Mouse (Mus musculus) midbrain, embryonic 10.5 days (tissue): ENCODE measurements around the gene Stap2. TPM values are rescaled to one million over a fixed set of nuclear protein-coding genes. Genes with fewer than 3 reads are reported as not detected.

Experiments
- DNase-seq: peaks from one replicate; pipeline ENCODE4 v3.0.0-alpha.2; 2017; ENCODE audit warnings: low spot score
- H3K27ac ChIP-seq: fragments of 300-500 bp; sonication (generic); replicated peaks from 2 replicates; pipeline ENCODE4 v1.5.1; 2016; ENCODE audit warnings: mild to moderate bottlenecking
- H3K27me3 ChIP-seq: fragments of 300-500 bp; sonication (generic); 2 replicates; pipeline ENCODE4 v1.6.1; 2016; ENCODE audit warnings: low read depth, mild to moderate bottlenecking; ENCODE audit not compliant: poor library complexity, severe bottlenecking
- H3K36me3 ChIP-seq: fragments of 300-500 bp; sonication (generic); 2 replicates; pipeline ENCODE4 v1.6.1; 2016; ENCODE audit warnings: mild to moderate bottlenecking, moderate library complexity
- H3K4me1 ChIP-seq: fragments of 300-500 bp; sonication (generic); 2 replicates; pipeline ENCODE4 v1.6.1; 2016
- H3K4me3 ChIP-seq: fragments of 300-500 bp; sonication (generic); 2 replicates; pipeline ENCODE4 v1.5.1; 2016; ENCODE audit warnings: mild to moderate bottlenecking, moderate library complexity
- H3K9me3 ChIP-seq: fragments of 300-500 bp; sonication (generic); replicated peaks from 2 replicates; pipeline ENCODE4 v1.6.1; 2016; ENCODE audit warnings: mild to moderate bottlenecking
- WGBS: fragments of 180-500 bp; shearing (Covaris S2); methylation state at CpG from one replicate; pipeline ENCODE4 v1.1.7; 2016; 5-methylcytosine and 5-hydroxymethylcytosine counted together
- polyA plus RNA-seq: library from polyadenylated mRNA; unstranded; fragments of >200 nt; fragmentation: Nextera tagmentation; extraction: Ambion mirVana; gene quantifications from 2 replicates; pipeline ENCODE4 v1.2.1, GENCODE M21; 2016

The Stap2 gene
- polyA plus RNA-seq, 1 experiment from 2014 or later, result 5.2 TPM

DNA sequence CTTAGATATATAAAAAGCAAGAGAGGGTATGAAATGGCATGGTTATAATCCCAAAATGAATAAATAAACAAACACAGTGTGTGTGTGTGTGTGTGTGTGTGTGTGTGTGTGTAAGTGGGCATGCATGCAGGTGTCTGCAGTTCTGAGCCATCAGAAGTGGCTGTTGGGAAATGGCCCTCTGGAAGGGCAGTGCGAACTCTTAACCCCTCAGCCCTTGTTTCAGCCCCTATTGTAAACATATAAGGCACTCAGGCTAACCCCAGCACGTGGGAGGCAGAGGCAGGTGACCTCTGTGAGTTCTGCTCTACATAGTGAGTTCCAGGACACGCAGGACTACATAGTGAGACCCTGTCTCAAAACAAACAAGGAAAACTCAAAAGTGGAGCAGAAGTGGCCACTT, 28.1 kb downstream of the Stap2 start:
- peaks cover 20% of the 10 kb centered on the region for H3K4me1 ChIP-seq
- H3K4me3 ChIP-seq, result no peak overlapping the region
- peaks cover 33% of the 10 kb centered on the region for H3K36me3 ChIP-seq
- H3K27me3 ChIP-seq, result peaks cover 8% of the 10 kb centered on the region; the same call in 1 of the 2 replicates
- no peak for DNase-seq
- no peaks in the 10 kb centered on the region for H3K9me3 ChIP-seq
- peak overlapping the region; percentile 63 for H3K27ac ChIP-seq
- WGBS, result 70% methylated on average over 3 of the region's 3 CpGs

DNA sequence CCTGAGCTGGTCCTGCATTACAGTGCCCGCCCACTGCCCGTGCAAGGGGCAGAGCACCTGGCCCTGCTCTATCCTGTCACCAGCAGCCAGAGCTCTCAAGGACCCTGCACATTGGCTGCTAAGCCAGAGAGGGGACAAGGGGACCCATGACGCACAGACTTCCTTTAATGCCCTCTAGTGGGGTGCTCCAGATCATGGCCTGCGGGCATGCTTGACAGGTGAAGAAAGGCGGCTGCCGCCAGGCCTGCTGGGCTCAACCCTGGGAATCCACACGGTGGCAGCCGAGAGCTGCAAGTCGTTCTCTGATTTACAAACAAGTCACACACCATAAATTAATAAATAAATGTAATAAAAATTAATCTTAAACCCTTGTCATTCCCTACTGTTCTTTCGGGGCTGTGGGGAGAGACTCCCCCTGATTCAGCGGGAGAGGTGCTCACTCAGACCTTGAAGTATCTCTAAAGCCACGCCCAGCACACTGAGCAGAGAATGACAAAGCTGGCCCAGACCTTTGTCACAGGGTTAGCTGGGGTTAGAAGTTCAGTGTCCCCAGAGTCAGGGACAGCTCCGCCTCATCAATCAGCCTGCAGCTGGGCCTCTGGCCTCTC, 29.0 kb downstream of the Stap2 start:
- no peaks in the 10 kb centered on the region for H3K9me3 ChIP-seq
- peaks cover 33% of the 10 kb centered on the region for H3K36me3 ChIP-seq
- H3K4me3 ChIP-seq, result peak overlapping the region; percentile 20
- H3K27me3 ChIP-seq, result peaks cover 13% of the 10 kb centered on the region; the same call in 1 of the 2 replicates
- peak overlapping the region; percentile 63 for H3K27ac ChIP-seq
- WGBS, result 19% methylated on average over 13 of the region's 13 CpGs
- peak; percentile 76 for DNase-seq
- peaks cover 26% of the 10 kb centered on the region for H3K4me1 ChIP-seq

GRCm38 (mm10) chr17:55971453-55971852, 33.9 kb downstream of the Stap2 start:
- peaks cover 56% of the 10 kb centered on the region for H3K36me3 ChIP-seq
- peak overlapping the region; percentile 95 for H3K27ac ChIP-seq
- H3K4me1 ChIP-seq, result peaks cover 56% of the 10 kb centered on the region
- peaks cover 21% of the 10 kb centered on the region; the same call in 1 of the 2 replicates for H3K27me3 ChIP-seq
- DNase-seq, result no peak
- peak overlapping the region; percentile 62 for H3K4me3 ChIP-seq
- 23% methylated on average over 22 of the region's 22 CpGs for WGBS
- no peaks in the 10 kb centered on the region for H3K9me3 ChIP-seq

DNA sequence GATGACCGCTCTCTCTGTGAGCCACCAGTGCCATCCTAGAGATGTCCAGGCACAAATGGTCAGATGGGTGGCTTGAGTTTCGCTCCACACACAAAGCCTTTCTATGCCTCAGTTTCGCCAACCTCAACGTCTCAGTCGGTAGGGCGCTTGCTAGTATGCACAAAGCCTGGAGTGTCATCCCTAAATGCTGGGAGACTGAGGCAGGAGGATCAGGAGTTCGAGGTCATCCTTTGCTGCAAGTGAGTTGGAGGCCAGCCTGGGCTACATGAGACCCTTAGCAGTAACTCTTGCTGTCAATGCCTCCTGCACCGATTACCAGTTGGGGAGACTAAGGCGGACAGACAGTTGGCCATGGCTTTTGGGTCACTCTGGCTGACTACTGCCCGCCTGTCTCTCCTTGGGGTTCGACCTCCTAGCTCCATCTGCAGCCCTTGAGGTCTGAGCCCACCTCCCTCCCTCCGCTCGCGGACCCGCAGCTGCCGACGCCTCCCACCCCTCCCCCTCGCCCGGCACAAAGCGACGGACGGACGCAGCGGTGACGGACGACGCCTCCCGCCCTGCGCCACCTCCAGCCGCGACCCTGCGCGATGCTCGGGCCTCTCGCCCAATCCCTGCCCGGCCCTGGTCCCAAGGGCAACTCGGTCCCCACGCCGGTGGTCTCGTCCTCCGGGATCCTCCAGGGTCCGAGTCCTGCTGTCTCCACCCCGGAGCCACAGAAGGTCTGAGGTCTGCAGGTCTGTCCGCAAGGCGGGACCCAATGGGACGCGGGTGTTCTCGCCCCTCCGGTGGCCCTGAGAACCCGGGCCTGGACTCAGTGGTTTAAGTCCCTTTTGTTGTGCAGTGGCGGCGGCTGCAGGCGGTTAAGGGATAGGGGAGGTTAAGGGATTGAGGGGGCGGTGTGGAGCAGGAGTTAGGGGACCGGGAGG, 35.2 kb downstream of the Stap2 start, which contains the start of gene Shd:
TSS of gene Shd (plus strand) at position 502 of the 926 bp plus-strand sequence.
- Histone ChIP-seq H3K4me1 (peaks cover 50% of the 10 kb centered on the region), H3K4me3 (peak within 1 kb of the TSS; percentile 62), H3K27ac (peak within 1 kb of the TSS; percentile 95), H3K36me3 (peaks cover 64% of the 10 kb centered on the region), H3K27me3 (peaks cover 21% of the 10 kb centered on the region; the same call in 1 of the 2 replicates), H3K9me3 (no peaks in the 10 kb centered on the region)
- peak; percentile 90 for DNase-seq
- 9% methylated on average over 50 of the region's 55 CpGs for WGBS

GRCm38 (mm10) chr17:55969560-55969959, 35.8 kb downstream of the Stap2 start:
- H3K9me3 ChIP-seq, result no peaks in the 10 kb centered on the region
- H3K4me3 ChIP-seq, result peak overlapping the region; percentile 62
- H3K27ac ChIP-seq, result peak overlapping the region; percentile 95
- peak; percentile 77 for DNase-seq
- peaks cover 64% of the 10 kb centered on the region for H3K36me3 ChIP-seq
- WGBS, result 50% methylated on average over 14 of the region's 14 CpGs
- H3K4me1 ChIP-seq, result peaks cover 50% of the 10 kb centered on the region
- peaks cover 21% of the 10 kb centered on the region; the same call in 1 of the 2 replicates for H3K27me3 ChIP-seq

GRCm38 (mm10) chr17:55968210-55968609, 37.2 kb downstream of the Stap2 start:
- H3K4me3 ChIP-seq, result no peak overlapping the region
- H3K4me1 ChIP-seq, result peaks cover 50% of the 10 kb centered on the region
- 68% methylated on average over 7 of the region's 7 CpGs for WGBS
- H3K27me3 ChIP-seq, result peaks cover 21% of the 10 kb centered on the region; the same call in 1 of the 2 replicates
- H3K9me3 ChIP-seq, result no peaks in the 10 kb centered on the region
- H3K36me3 ChIP-seq, result peaks cover 64% of the 10 kb centered on the region
- no peak for DNase-seq
- H3K27ac ChIP-seq, result peak overlapping the region; percentile 95

- Histone ChIP-seq H3K9me3 (no peaks in the 10 kb centered on the region), H3K4me3 (no peak overlapping the region), H3K4me1 (peaks cover 45% of the 10 kb centered on the region), H3K36me3 (peaks cover 64% of the 10 kb centered on the region), H3K27me3 (0 out of 2 replicates have a peak, but pooled peaks cover 13% of the 10 kb centered on the region), H3K27ac (no peak overlapping the region)
- DNase-seq, result no peak
- 95% methylated on average over 4 of the region's 4 CpGs for WGBS
These were observed 38.2 kb downstream of the Stap2 start for GRCm38 (mm10) chr17:55967186-55967585.

DNA sequence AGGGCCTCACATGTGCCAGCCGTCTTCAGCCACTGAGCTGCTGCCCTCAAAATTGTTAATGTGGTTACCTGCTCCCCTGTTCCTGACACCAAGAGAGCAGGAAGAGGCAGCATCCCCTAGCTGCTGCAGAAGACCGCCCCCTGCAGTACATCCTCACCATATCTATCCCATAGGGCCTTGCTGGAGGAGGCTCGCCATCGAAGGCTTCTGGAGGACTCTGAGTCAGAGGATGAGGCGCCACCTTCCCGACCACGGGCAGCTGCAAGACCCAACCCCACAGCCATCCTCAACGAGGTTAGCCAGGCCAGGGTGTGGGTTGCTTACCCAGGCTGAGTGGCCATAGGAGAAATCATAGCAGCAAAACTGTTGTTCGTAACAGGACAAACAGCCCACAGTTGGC, 40.4 kb downstream of the Stap2 start:
- no peak for DNase-seq
- WGBS, result 90% methylated on average over 9 of the region's 9 CpGs
- H3K27me3 ChIP-seq, result 0 out of 2 replicates have a peak, but pooled peaks cover 4% of the 10 kb centered on the region
- peaks cover 32% of the 10 kb centered on the region for H3K4me1 ChIP-seq
- peaks cover 81% of the 10 kb centered on the region for H3K36me3 ChIP-seq
- H3K4me3 ChIP-seq, result no peak overlapping the region
- no peaks in the 10 kb centered on the region for H3K9me3 ChIP-seq
- H3K27ac ChIP-seq, result no peak overlapping the region

GRCm38 (mm10) chr17:55964496-55964895, 40.9 kb downstream of the Stap2 start:
- Histone ChIP-seq H3K4me1 (peaks cover 32% of the 10 kb centered on the region), H3K27ac (no peak overlapping the region), H3K4me3 (no peak overlapping the region), H3K9me3 (no peaks in the 10 kb centered on the region), H3K27me3 (0 out of 2 replicates have a peak, but pooled peaks cover 1% of the 10 kb centered on the region), H3K36me3 (peaks cover 81% of the 10 kb centered on the region)
- WGBS, result 96% methylated on average over 10 of the region's 10 CpGs
- DNase-seq, result no peak

DNA sequence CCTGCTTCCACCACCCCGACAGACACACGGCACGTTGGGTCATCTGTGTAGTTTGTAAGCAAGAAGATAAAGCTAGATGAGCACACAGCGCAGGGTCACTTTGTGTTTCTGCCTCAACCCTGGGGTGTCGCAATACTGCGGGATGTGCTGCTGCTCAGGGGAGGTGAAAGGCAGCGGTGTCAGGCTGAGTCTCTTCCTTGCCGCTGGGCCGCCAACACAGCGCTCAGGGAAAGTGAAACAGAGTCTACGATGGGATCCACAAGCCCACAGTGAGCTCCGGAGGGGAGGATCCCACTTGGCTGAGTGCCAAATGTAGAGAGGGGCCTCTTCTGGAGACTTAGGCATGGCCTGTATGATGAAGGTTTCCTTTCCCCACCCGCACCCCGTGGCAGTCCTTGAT, 42.2 kb downstream of the Stap2 start:
- Histone ChIP-seq H3K4me3 (no peak overlapping the region), H3K4me1 (peaks cover 23% of the 10 kb centered on the region), H3K9me3 (no peaks in the 10 kb centered on the region), H3K27ac (no peak overlapping the region), H3K36me3 (peaks cover 76% of the 10 kb centered on the region), H3K27me3 (no peaks in the 10 kb centered on the region)
- peak; percentile 10 for DNase-seq
- WGBS, result 92% methylated on average over 14 of the region's 14 CpGs

- no peaks in the 10 kb centered on the region for H3K27me3 ChIP-seq
- peaks cover 30% of the 10 kb centered on the region for H3K4me1 ChIP-seq
- H3K9me3 ChIP-seq, result no peaks in the 10 kb centered on the region
- 92% methylated on average over 7 of the region's 7 CpGs for WGBS
- no peak overlapping the region for H3K27ac ChIP-seq
- H3K4me3 ChIP-seq, result no peak overlapping the region
- no peak for DNase-seq
- H3K36me3 ChIP-seq, result peaks cover 61% of the 10 kb centered on the region
These were observed 43.8 kb downstream of the Stap2 start for GRCm38 (mm10) chr17:55961631-55962030.

- Histone ChIP-seq H3K4me1 (peaks cover 39% of the 10 kb centered on the region), H3K9me3 (no peaks in the 10 kb centered on the region), H3K36me3 (peaks cover 52% of the 10 kb centered on the region), H3K27ac (no peak overlapping the region), H3K4me3 (no peak overlapping the region), H3K27me3 (no peaks in the 10 kb centered on the region)
- no peak for DNase-seq
These were observed 44.6 kb downstream of the Stap2 start for GRCm38 (mm10) chr17:55960791-55961190.
